ENCODE assay signal across 8 mouse cellular contexts in the genomic region with DNA sequence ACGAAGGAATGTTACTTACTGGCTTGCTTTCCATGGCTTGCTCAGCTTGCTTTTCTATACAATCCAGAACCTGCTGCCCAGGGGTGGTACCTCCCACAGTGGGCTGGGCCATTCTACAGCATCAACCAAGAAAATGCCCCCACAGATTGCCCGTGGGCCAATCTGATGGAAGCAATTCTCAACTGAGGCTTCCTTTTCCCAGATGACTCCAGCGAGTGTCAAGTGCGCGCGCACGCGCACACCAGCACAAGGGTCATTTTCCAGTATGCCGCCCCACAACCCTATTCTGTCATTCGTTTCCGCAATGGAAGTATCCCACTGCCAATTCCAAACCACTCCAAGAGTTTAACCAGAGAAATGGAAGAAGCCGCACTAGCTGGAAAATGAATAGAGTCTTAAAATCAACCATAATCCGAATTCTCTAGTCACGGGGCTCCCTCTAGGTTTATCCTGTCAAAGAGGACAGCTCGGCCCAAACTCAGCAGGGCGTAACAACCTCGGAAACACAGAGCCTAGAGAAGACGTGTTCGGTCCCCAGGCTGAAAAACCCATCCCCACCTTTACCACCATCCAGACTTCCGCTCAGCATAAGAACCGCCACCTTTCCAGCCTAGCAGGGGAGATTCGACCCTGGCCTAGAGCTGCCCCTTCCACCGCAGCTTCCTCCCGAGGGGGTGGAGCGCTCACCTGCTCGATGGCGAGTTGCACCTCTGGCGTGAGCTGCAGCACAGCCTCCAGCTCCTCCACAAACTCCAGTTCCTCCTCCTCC. TPM values are rescaled to one million over a fixed set of nuclear protein-coding genes. Genes with fewer than 3 reads are reported as not detected.
A peak's percentile ranks its signal among the peaks of the same experiment; 100 is the strongest.
DNase-seq lines count a peak whose midpoint lies in the region; TF ChIP-seq lines count a peak whose summit lies in the region.

No protein-coding gene starts in this region.

- H3K79me2 ChIP-seq in liver, adult 2 months (ENCODE audit: control insufficient read depth, insufficient read depth, low read length): peaks cover 2% of the 10 kb centered on the region; the same call in 1 of the 2 replicates
- peaks cover 12% of the 10 kb centered on the region for H3K79me2 ChIP-seq in myocyte (ENCODE audit: control insufficient read depth, insufficient read depth)

- TF ChIP-seq POLR2A in liver, adult 2 months (IDR thresholded peaks at IDR 0.05; ENCODE audit: extremely low read depth, insufficient read depth, low read length): no peak
- TF ChIP-seq POLR2A in myocyte (IDR thresholded peaks at IDR 0.05; ENCODE audit: insufficient read length, low read depth): no peak

- TF ChIP-seq CTCF in liver, adult 2 months (IDR thresholded peaks at IDR 0.05; ENCODE audit: low read depth, low read length): no peak

- peak overlapping the region; percentile 28 for H3ac ChIP-seq in myocyte (ENCODE audit: control insufficient read depth, insufficient read length)

- H3K36me3 ChIP-seq in liver, adult 2 months (ENCODE audit: control insufficient read depth, insufficient read depth, low read length): peaks cover 11% of the 10 kb centered on the region
- no peaks in the 10 kb centered on the region for H3K36me3 ChIP-seq in myocyte (ENCODE audit: control insufficient read depth, insufficient read depth)

- under 1% methylated on average over 28 of the region's 28 CpGs for WGBS in liver, adult 2 months

- DNase-seq in left cerebral cortex, adult 18-20 months (ENCODE audit: low spot score in 2 of 2): peak; percentile 19 to 53
- DNase-seq in left cerebral cortex, adult 11 months (ENCODE audit: low spot score): no peak
- DNase-seq in cerebellum, adult 9-11 months: peak; percentile 40
- DNase-seq in frontal cortex, postnatal 10 days (ENCODE audit: low spot score in 2 of 2): peak; percentile 45 to 48
- peak; percentile 54 for DNase-seq in kidney, adult 9 months
- DNase-seq in liver, adult 2 months (ENCODE audit: extremely low read depth, low read depth, low spot score): peak; percentile 55
- DNase-seq in thymus, postnatal 0 days (ENCODE audit: low spot score): peak; percentile 20

- H3K27me3 ChIP-seq in liver, adult 2 months (ENCODE audit: control insufficient read depth, insufficient read depth, low read length): no peaks in the 10 kb centered on the region
- no peaks in the 10 kb centered on the region for H3K27me3 ChIP-seq in myocyte (ENCODE audit: control insufficient read depth, insufficient read depth, insufficient read length)

- H3K27ac ChIP-seq in liver, adult 2 months (replicated peaks; ENCODE audit: insufficient read depth, low read depth, low read length): peak overlapping the region; percentile 74

- H3K4me3 ChIP-seq in liver, adult 2 months (ENCODE audit: insufficient read depth, low read depth, low read length): peak overlapping the region; percentile 95
- H3K4me3 ChIP-seq in myocyte: peak overlapping the region; percentile 99

- H3K4me1 ChIP-seq in liver, adult 2 months (ENCODE audit: control insufficient read depth, insufficient read depth, low read length): peaks cover 2% of the 10 kb centered on the region; the same call in 1 of the 2 replicates

- peak overlapping the region; percentile 83 for H3K9ac ChIP-seq in liver, adult 2 months (ENCODE audit: low read depth, low read length)

- H3K4me2 ChIP-seq in myocyte (ENCODE audit: low read depth): peak overlapping the region; percentile 91

TF ChIP-seq in myocyte, 11 proteins besides CTCF, POLR2A, EP300 and RAD21:
- TF ChIP-seq MYOD1 (IDR thresholded peaks at IDR 0.05; ENCODE audit: control insufficient read depth in 1 of 3, insufficient read length in 2 of 3, low read depth in 2 of 3) (peak in 1 of 3 experiments; percentile 14), E2F4 (IDR thresholded peaks at IDR 0.05; ENCODE audit: insufficient read depth) (no peak)

RNA-seq across cellular contexts. Expression of gene Vps53, which starts 0.5 kb away (rescaled TPM):
- 10 to 100 TPM; 84.5 to 85.1 TPM for total RNA-seq in left cerebral cortex, adult 18-20 months (2021)
- 18.9 and 22.8 TPM in 2 replicates for total RNA-seq in liver, adult 2 months (2014; rRNA removed)
- 19.3 and 22.4 TPM in 2 replicates for polyA plus RNA-seq in liver, adult 2 months (2012; rRNA removed)
- polyA plus RNA-seq in myocyte (2012; fragmentation: generic; extraction: Trizol): 41.2 TPM
- 52.8 and 53.8 TPM in 2 replicates for polyA plus RNA-seq in thymus, postnatal 0 days (2015; fragmentation: Nextera tagmentation; extraction: Ambion mirVana)

RNA-seq across cellular contexts. Expression of gene Fam57a, which starts 0.6 kb away (rescaled TPM):
- 10 to 100 TPM; 16.8 to 17.4 TPM for total RNA-seq in left cerebral cortex, adult 18-20 months (2021)
- total RNA-seq in liver, adult 2 months (2014; rRNA removed): 3.0 and 3.4 TPM in 2 replicates
- 3.5 and 5.3 TPM in 2 replicates for polyA plus RNA-seq in liver, adult 2 months (2012; rRNA removed)
- polyA plus RNA-seq in myocyte (2012; fragmentation: generic; extraction: Trizol): 10.0 TPM
- 13.9 and 16.6 TPM in 2 replicates for polyA plus RNA-seq in thymus, postnatal 0 days (2015; fragmentation: Nextera tagmentation; extraction: Ambion mirVana)

RNA-seq across cellular contexts. Expression of gene Dbil5, which starts 38.5 kb away (rescaled TPM):
- total RNA-seq in left cerebral cortex, adult 18-20 months (2021): 1 to 10 TPM in 1 of 2 experiments, under 1 TPM in 1; 0.70 to 1.3 TPM
- total RNA-seq in liver, adult 2 months (2014; rRNA removed): 0.46 and 0.54 TPM in 2 replicates
- polyA plus RNA-seq in liver, adult 2 months (2012; rRNA removed): 0.19 and 0.46 TPM in 2 replicates
- 0.86 TPM for polyA plus RNA-seq in myocyte (2012; fragmentation: generic; extraction: Trizol)
- polyA plus RNA-seq in thymus, postnatal 0 days (2015; fragmentation: Nextera tagmentation; extraction: Ambion mirVana): 0.71 TPM in 1 of 2 replicates, not detected in the other

RNA-seq across cellular contexts. Expression of gene Gemin4, which starts 38.6 kb away (rescaled TPM):
- total RNA-seq in left cerebral cortex, adult 18-20 months (2021): 1 to 10 TPM; 5.6 to 7.7 TPM
- total RNA-seq in liver, adult 2 months (2014; rRNA removed): 0.65 and 3.3 TPM in 2 replicates
- 3.3 and 3.8 TPM in 2 replicates for polyA plus RNA-seq in liver, adult 2 months (2012; rRNA removed)
- polyA plus RNA-seq in myocyte (2012; fragmentation: generic; extraction: Trizol): 10.7 TPM
- 22.9 and 23.7 TPM in 2 replicates for polyA plus RNA-seq in thymus, postnatal 0 days (2015; fragmentation: Nextera tagmentation; extraction: Ambion mirVana)
